Mouse (Mus musculus) CH12F3 (cell line): ENCODE results near the gene Lrrc28.

Source experiments
- in situ Hi-C: fragments of 300-500 bp; cut with MboI; formaldehyde crosslinking; loops from 2 replicates; pipeline ENCODE4 v1.14.3; 2020; ENCODE audit warnings: low sequenced_read_pairs

Lrrc28 gene

GRCm38 (mm10) chr7:67605114-67605513 lies 40.0 kb downstream of the Lrrc28 start:
- in situ Hi-C loops: no loop called here

GRCm38 (mm10) chr7:67598050-67598449 lies 47.0 kb downstream of the Lrrc28 start:
- in situ Hi-C loops: no loop called here

- in situ Hi-C loops: no loop called here
Measured at GRCm38 (mm10) chr7:67596961-67597360, 48.1 kb downstream of the Lrrc28 start.

GRCm38 (mm10) chr7:67596322-67596721 lies 48.7 kb downstream of the Lrrc28 start:
- in situ Hi-C loops: no loop called here

GRCm38 (mm10) chr7:67593902-67594301 lies 51.2 kb downstream of the Lrrc28 start:
- in situ Hi-C loops: no loop called here

- in situ Hi-C loops: no loop called here
Measured at GRCm38 (mm10) chr7:67592670-67593069, 52.4 kb downstream of the Lrrc28 start.

- in situ Hi-C loops: no loop called here
Measured at GRCm38 (mm10) chr7:67588743-67589142, 56.3 kb downstream of the Lrrc28 start.

GRCm38 (mm10) chr7:67586479-67586878 lies 58.6 kb downstream of the Lrrc28 start:
- in situ Hi-C loops: no loop called here

GRCm38 (mm10) chr7:67583852-67584251 lies 61.2 kb downstream of the Lrrc28 start:
- in situ Hi-C loops: no loop called here

- in situ Hi-C loops: no loop called here
Measured at GRCm38 (mm10) chr7:67578783-67579482, 66.1 kb downstream of the Lrrc28 start.

- in situ Hi-C loops: no loop called here
Measured at GRCm38 (mm10) chr7:67578044-67578443, 67.0 kb downstream of the Lrrc28 start.

GRCm38 (mm10) chr7:67566510-67567237 lies 78.4 kb downstream of the Lrrc28 start:
- in situ Hi-C loops: no loop called here

GRCm38 (mm10) chr7:67565132-67565531 lies 79.9 kb downstream of the Lrrc28 start:
- in situ Hi-C loops: no loop called here

- in situ Hi-C loops: no loop called here
Measured at GRCm38 (mm10) chr7:67562176-67562575, 82.9 kb downstream of the Lrrc28 start.

- in situ Hi-C loops: no loop called here
Measured at GRCm38 (mm10) chr7:67559486-67559885, 85.6 kb downstream of the Lrrc28 start.

- in situ Hi-C loops: no loop called here
Measured at GRCm38 (mm10) chr7:67558230-67558629, 86.8 kb downstream of the Lrrc28 start.

GRCm38 (mm10) chr7:67554863-67555262 lies 90.2 kb downstream of the Lrrc28 start:
- in situ Hi-C loops: no loop called here

- in situ Hi-C loops: no loop called here
Measured at GRCm38 (mm10) chr7:67551242-67551641, 93.8 kb downstream of the Lrrc28 start.

GRCm38 (mm10) chr7:67549073-67549561 lies 96.0 kb downstream of the Lrrc28 start:
- in situ Hi-C loops: no loop called here

GRCm38 (mm10) chr7:67548599-67549041 lies 96.4 kb downstream of the Lrrc28 start:
- in situ Hi-C loops: no loop called here

- in situ Hi-C loops: no loop called here
Measured at GRCm38 (mm10) chr7:67546282-67546681, 98.8 kb downstream of the Lrrc28 start.

- in situ Hi-C loops: no loop called here
Measured at GRCm38 (mm10) chr7:67544586-67544985, 100.5 kb downstream of the Lrrc28 start.
